Mouse (Mus musculus) gastrocnemius, postnatal 10 days (tissue): ENCODE data around the gene Crocc2. TPM values are rescaled to one million over a fixed set of nuclear protein-coding genes. Genes with fewer than 3 reads are reported as not detected.

Source experiments
- DNase-seq: peaks from one replicate; pipeline ENCODE4 v3.0.0; 2021; ENCODE audit warnings: mixed read lengths
- long read RNA-seq, 2 experiments: library from polyadenylated mRNA; stranded (forward); transcript quantifications; one replicate each; pipeline ENCODE4 v2.0.0; 2021
- total RNA-seq, 2 experiments: library from RNA; stranded (reverse); gene quantifications; 2 replicates each; pipeline ENCODE4 v1.2.3; 2021

The Crocc2 gene
- total RNA-seq = under 1 TPM in 1 of 2 experiments, not detected in 1; 0.05 TPM
- long read RNA-seq, experiment 1 = 0 reads
- long read RNA-seq, experiment 2, partial matches to known transcripts = 0 of 1 reads
- long read RNA-seq, experiment 2, other reads (novel, unspliced or antisense) = 1 of 1 reads

GRCm38 (mm10) chr1:93168295-93168775 lies at the start of gene Crocc2:
TSS of gene Crocc2 (plus strand) at chr1:93168725.
- no peak for DNase-seq

GRCm38 (mm10) chr1:93118816-93119215 lies 49.7 kb upstream of the Crocc2 start:
- DNase-seq = no peak

GRCm38 (mm10) chr1:93123179-93123854 lies 45.2 kb upstream of the Crocc2 start:
- DNase-seq = no peak

DNA sequence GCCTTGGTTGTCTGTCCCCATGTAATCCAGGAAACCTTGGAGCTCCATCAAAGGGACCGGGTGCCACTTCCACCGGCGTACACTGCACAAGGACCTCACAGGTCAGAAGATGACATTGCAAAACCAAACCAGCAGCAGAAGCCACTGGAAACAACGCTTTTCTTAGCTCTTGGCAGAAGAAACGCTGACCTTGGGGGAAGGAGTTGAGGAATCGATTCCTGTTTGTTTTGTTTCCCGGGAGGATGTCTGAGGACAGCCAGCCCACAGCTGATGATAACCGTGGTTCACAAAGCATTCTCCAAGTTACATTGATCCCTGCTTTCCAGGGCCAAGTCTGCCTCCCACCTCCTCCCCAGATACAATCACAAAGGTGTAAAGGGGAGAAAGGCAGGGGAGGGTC lies 44.5 kb upstream of the Crocc2 start:
- DNase-seq = no peak

- DNase-seq = no peak
These were observed 43.3 kb upstream of the Crocc2 start for GRCm38 (mm10) chr1:93125256-93125655.

GRCm38 (mm10) chr1:93128209-93128608 lies 40.3 kb upstream of the Crocc2 start:
- no peak for DNase-seq

GRCm38 (mm10) chr1:93128710-93129349 lies 39.7 kb upstream of the Crocc2 start:
- DNase-seq = peak; percentile 53

- no peak for DNase-seq
These were observed 38.1 kb upstream of the Crocc2 start for GRCm38 (mm10) chr1:93130242-93130983.

GRCm38 (mm10) chr1:93132676-93133075 lies 35.8 kb upstream of the Crocc2 start:
- DNase-seq = no peak

DNA sequence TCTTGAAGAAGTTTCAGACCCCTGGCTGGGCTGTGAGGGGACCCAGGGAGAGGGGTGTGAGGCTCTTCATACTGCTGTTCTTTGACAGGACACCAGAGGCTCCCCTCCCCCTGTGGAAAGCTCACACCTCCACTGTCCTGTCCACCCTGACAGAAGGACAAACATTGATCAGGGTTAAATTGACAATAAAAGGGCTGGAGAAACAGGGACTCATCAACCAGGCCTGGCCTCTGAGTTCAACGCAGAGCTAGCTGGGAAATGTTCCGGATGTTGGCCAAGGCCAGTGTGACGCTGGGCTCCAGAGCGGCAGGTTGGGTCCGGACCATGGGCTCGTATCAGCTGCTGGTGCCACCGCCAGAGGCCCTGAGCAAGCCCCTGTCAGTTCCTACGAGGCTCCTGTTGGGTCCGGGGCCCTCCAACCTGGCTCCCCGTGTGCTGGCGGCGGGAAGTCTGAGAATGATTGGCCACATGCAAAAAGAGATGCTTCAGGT lies 33.4 kb upstream of the Crocc2 start, which contains the start of gene Agxt:
Gene Agxt, plus strand, starts transcription at position 205 of the 491 bp plus-strand sequence.
- DNase-seq = no peak

GRCm38 (mm10) chr1:93138534-93138933 lies 30.0 kb upstream of the Crocc2 start:
- DNase-seq = no peak

GRCm38 (mm10) chr1:93139713-93140112 lies 28.8 kb upstream of the Crocc2 start:
- DNase-seq = no peak

- no peak for DNase-seq
These were observed 25.7 kb upstream of the Crocc2 start for GRCm38 (mm10) chr1:93142871-93143270.

DNA sequence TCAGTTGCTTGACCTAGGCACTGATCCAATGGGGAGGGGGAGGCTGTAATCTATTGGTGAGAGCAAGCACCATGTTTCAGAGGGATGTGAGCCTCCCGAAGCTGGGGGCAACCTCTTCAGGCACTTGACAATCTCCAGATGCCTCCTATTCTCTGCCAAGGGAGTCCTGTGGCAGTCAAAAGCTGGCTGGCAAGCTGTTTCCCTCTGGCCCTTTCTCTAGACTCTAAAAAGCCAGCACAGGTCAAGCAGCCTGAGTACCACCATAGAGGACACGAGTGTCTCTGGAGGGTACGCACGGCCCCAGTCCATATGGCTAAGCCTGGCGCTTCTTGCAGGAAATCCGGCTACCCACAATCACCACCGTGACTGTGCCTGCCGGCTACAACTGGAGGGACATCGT lies 24.3 kb upstream of the Crocc2 start:
- no peak for DNase-seq

- no peak for DNase-seq
These were observed 17.4 kb upstream of the Crocc2 start for GRCm38 (mm10) chr1:93150907-93151661.

DNA sequence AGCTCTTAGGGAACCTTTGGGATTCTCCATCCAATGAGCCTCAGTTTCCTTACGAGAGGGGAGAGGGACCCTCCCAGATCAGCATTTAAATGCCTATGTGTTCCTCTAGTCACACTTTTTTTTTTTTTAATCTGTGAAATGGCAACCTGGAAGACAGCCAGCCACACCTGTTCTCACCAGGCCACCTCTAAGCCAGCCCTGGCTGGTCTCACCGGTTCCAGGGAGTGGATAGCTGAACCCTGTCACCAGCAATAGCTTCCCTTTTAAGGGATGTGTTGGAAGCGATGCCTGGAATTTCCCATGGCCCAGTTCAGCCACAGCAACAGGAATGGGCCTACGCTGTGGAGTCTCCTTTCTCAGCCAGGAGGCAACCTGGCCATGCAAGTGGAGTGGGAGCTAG lies 11.0 kb upstream of the Crocc2 start:
- DNase-seq = no peak

- no peak for DNase-seq
These were observed 9.6 kb upstream of the Crocc2 start for GRCm38 (mm10) chr1:93158916-93159315.

GRCm38 (mm10) chr1:93159566-93160500 lies 8.7 kb upstream of the Crocc2 start:
- no peak for DNase-seq

- DNase-seq = no peak
These were observed 7.9 kb upstream of the Crocc2 start, which contains the start of gene 2310007B03Rik for GRCm38 (mm10) chr1:93160501-93161133. TSS of gene 2310007B03Rik (minus strand) at chr1:93160948.

GRCm38 (mm10) chr1:93161350-93161749 lies 7.2 kb upstream of the Crocc2 start:
- DNase-seq = no peak
